Mouse (Mus musculus) retina, postnatal 1 day (tissue): ENCODE data around the gene Scel.

ENCODE experiments used
- DNase-seq: peaks from one replicate; pipeline ENCODE4 v3.0.0-alpha.2; 2012

Gene Scel

DNA sequence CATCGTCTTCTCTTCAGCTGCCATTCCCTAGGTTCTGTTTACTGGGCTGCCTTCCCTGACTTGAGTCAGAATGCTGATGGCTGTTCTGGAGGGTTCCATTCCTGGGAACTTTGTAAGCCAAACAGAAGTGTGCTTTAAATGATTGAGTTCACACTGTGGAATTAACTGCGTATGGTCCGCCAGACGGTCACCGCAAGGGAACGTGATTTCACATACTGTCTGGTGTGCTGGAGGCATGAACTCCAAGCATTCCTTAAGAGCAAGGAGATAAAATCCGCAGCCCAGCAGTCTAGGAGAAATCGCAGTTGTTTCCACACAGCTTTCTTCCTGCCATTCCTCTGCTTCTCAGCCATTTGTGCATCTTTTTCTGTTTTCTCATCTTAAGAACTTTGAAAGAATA lies 2.3 kb downstream of the Scel start:
- DNase-seq: no peak

GRCm38 (mm10) chr14:103526286-103526685 lies 13.1 kb downstream of the Scel start:
- DNase-seq: no peak

DNA sequence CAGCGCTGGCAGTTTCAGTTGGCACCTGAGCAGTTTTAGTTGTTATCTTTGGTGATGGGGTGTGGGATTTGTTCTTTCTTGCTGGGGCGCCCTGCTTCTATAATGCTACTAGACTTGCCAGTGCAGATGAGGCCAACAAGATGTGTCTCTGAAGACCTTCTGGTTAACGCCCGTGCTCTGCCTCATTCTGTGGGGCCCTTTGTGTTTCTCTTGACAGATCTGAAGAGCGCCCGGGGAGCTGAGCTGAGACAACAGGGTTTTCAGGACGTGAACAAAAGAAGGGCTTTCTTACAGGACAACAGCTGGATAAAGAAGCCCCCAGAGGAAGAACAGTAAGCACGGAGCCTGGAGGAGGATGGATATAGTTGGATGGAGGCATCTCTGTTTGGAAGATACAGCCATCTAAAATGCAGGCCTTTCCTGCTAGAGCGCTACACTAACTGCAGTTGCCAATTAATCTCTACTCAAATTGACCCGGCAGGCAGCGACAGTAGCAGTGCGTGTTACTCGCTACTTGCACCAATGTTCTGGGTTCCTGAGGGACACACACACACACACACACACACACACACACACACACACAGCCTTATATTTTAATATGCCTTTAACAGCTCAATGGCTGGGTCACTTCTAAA lies 16.7 kb downstream of the Scel start:
- peak; percentile 54 for DNase-seq

DNA sequence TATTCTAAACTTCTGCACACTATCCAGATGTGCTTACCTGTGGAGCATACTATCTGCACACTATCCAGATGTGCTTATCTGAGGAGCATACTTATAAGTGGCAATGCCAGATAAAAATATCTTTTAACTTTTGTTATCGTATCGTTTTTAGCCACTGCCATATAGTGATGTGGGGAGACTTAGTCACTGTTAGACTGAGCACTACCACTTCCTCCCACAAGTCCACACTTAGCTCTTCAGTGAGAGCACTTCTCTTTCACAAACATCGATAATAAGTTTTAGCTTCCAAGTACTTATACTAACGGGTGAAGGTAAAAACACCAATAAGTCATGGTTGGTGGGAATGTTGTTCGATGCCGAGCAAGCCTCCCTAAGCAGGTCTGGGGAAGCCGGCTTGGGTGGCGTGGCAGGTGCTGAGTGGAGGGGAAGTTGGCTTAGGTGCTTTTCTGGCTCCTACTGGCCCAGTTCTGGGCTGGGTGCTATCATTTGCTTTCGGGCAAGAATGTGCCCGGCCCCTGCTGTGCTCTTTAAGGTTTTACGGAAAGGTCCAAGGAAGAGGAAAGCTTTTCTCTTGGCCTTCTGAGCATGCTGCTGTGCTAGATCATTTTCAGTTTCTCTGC lies 18.7 kb downstream of the Scel start:
- DNase-seq: no peak

DNA sequence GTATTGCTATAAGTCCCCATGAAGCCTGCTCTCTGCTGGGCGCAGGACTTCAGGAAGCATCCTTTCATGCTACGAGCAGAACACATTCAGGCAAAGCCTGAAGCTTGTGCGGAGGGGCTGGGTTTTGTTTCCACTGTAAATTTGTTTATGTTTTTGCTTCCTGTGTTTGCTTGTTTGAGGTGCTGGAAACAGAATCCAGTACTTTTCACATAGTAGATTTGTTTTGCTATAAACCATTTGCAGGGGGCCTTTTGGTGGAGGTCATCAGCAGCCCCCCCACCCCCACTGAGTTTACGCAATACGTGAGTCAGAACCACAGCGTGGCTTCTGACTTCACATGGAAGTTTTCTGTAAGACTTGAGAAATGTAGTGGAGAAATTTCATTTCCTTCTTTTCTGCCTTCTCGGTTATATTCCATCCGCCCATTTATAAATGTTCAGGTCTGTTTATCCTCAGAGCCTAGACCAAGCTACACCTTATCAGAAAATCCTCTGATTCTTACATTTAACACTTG lies 22.4 kb downstream of the Scel start:
- no peak for DNase-seq

GRCm38 (mm10) chr14:103536334-103536733 lies 23.2 kb downstream of the Scel start:
- no peak for DNase-seq

DNA sequence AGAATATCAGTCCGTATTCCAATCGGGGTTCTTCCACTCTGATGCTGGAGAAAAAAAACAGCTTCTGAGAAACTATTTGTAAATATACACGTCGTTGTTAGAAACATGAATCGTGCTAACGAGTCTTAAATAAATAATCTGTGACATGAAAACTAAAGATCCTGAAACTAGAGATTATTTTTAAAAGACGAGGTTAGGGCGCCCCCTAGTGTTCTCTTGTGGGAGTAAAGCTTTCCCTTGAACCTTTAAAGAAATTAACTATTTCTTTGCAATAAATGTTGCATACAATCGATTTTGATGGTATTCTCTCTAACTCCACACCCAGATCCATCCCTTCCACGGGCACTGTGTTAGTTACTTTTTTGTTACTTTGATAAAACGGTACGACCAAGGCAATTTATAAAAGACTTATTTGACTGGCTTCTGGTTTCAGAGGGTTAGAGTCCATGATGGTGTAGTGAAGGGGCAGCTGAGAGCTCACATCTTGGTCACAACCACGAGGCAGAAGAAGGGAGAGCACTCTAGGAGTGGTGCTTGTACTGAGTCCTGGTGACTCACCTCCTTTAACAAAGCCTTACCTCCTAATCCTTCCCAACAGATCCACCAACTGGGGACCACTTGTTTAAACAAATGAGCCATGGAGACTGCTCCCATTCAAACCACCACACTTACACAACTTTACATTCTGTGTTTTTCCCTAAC lies 24.4 kb downstream of the Scel start:
- DNase-seq: peak; percentile 68

DNA sequence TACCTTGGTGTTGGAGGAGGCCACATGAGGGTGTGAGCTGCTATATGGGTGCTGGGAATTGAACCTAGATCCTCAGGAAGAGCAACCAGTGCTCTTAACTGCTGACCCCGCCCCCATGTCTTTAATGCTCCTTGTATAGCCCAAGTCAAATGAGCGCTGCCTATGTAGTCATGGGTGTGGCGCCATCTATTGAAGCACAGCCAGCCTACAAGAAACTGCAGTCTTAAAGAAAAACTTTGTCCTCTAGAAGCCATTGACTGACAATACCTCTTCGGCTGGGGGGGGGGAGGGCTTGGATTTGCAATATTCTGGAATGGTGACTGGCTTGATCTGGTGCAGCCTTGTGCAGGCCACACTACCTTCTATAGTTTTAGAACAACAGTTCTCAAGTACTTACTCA lies 26.7 kb downstream of the Scel start:
- no peak for DNase-seq

GRCm38 (mm10) chr14:103541679-103542078 lies 28.5 kb downstream of the Scel start:
- peak; percentile 68 for DNase-seq

- DNase-seq: no peak
Measured at GRCm38 (mm10) chr14:103543304-103544079, 30.4 kb downstream of the Scel start.

GRCm38 (mm10) chr14:103545734-103546133 lies 32.6 kb downstream of the Scel start:
- DNase-seq: no peak

- no peak for DNase-seq
Measured at GRCm38 (mm10) chr14:103546246-103546645, 33.1 kb downstream of the Scel start.

DNA sequence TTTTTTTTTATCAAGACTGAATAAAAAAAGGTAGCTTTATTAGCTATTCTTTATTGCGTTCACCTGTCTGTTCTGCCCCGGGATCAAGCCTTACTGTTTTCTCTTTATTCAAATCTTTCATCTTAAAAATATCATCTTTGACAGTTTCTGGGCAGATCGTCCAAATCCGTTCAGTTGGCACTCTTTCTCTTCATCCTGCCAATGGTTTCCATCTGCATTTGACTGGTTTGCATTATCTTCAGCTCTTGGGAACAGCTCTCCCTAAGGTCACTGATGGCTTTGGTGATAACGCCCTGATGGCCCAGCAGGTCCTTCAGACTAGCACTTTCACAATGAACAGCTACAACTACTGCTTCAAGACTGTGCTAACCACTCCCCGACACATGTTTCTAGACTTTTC lies 35.1 kb downstream of the Scel start:
- DNase-seq: no peak

DNA sequence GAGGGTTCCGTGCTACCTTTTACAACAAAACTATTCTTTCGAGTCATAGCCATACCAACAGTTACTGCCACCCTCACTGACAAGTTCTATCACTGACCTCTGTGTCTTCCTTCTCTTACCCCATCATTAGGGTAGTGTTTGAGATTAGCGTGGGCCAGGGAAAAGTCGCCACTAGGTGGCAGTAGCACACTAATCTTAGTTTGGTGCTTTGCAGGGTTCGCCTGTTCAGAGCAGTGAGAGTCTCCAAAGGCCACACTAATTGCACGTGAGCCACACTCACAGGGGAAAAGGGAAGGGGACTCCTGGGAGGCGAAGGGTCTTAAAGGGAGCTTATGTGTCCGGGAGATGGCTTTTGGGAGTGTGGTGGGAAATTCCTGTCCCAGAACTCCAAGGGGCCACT lies 37.3 kb downstream of the Scel start:
- peak; percentile 89 for DNase-seq

- DNase-seq: no peak
Measured at GRCm38 (mm10) chr14:103550921-103551320, 37.8 kb downstream of the Scel start.

DNA sequence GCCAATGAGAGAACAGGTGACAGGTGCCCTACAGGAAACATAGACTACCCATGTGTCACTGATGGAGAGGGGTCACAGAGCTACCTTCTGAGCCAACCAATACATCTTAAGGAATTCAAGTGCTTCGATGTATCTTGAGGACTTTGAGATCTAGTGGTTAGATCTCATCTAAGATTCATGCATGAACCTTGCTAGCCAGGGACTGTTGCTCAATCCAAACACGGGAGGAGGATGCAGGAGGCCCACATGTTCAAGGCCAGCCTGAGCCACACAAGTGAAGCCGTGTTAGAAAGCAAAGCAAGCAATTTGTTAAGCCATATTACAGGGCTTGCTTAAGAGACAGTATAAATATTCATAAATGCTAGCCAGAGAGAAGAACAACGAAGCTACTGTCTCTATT lies 38.8 kb downstream of the Scel start:
- DNase-seq: no peak

- no peak for DNase-seq
Measured at GRCm38 (mm10) chr14:103552379-103552778, 39.2 kb downstream of the Scel start.

DNA sequence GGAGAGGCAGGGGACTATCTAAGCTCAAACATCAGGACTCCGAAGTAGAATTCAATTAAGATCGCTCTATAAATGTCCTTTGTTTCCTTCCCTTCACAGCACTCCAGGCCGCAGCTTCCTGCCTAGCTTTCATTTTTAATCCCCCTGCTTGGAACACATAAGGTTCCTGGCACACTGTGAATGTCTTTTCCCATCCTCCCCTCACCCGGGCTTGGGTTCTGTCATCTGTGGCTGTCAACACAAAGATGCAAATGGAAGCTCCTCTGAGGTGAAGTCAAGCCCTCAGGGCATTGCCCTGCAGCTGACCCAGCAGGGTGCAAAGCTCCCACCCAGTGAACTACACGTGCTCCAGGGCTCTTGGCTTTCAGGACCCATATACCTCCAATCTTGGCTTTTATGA lies 43.5 kb downstream of the Scel start:
- no peak for DNase-seq

GRCm38 (mm10) chr14:103561383-103562096 lies 48.4 kb downstream of the Scel start:
- DNase-seq: no peak

GRCm38 (mm10) chr14:103567957-103568356 lies 54.8 kb downstream of the Scel start:
- DNase-seq: no peak

DNA sequence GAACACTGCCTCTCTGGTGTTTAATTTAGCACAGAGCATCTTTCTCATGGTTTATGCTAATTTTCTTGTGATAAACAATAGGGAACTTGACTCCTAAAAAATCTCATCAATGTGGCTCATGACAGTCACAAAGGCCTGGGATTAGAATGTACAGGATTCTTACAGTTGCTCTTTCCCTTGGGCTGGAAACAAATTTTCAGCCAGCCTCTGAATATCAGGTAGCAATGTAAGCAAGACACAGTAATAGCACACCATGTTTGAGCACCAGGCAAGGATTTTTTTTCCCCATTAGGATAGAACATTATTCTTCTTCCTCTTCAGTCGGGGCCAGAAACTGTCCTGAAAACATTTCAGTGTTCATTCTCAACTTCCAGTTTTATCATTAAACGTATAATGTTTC lies 55.3 kb downstream of the Scel start:
- no peak for DNase-seq

DNA sequence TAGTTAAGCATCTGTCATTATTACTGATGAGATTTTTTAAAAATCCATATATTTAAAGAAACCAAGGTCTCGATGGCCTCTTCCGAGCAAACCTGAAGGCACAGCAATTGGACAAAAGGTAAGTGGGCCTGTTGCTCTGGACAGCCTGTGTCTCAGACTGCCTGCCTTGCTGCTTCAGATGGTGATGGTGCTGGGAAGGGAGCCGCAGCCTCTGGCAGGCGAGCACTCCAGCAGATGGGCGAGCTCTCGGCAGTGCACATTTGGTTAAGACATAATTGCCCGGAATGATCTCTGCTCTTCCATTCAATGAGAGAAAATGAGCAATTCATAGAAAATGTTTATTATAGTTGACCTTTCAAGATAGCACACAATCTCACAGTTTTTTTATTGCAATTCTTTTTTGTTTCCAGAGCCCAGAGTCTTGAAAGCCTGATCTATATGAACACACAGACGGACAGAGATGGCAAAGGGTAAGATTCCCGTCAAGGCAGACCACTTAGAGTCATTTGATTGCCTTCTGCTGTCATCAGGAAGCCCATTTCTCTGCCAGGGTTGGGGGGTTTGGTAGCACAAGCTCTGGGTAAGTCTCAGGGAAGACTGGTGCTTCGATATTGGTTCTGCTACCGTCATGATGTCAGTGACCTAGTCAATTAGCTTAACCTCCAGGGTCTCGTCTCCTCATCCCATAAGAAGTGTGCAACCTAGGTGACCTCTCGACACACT lies 58.6 kb downstream of the Scel start:
- no peak for DNase-seq
